Mouse (Mus musculus): Measurements from ENCODE around the gene Stpg1. TPM values are rescaled to one million over a fixed set of nuclear protein-coding genes. Genes with fewer than 3 reads are reported as not detected.
A peak's percentile ranks its signal among the peaks of the same experiment; 100 is the strongest.

The Stpg1 gene
- total RNA-seq (2021) = 1 to 10 TPM; 1.1 to 2.3 TPM
- long read RNA-seq, partial matches to known transcripts = 2 of 2 reads
- long read RNA-seq, other reads (novel, unspliced or antisense) = 0 of 2 reads

GRCm38 (mm10) chr4:135494521-135495396, at the start of gene Stpg1, which contains the start of gene Nipal3:
Gene Stpg1 (plus strand): TSS chr4:135494790.
Gene Nipal3 (minus strand): TSS chr4:135495038.
- DNase-seq (ENCODE audit: low spot score in 2 of 2) = peak; percentile 82 to 86

DNA sequence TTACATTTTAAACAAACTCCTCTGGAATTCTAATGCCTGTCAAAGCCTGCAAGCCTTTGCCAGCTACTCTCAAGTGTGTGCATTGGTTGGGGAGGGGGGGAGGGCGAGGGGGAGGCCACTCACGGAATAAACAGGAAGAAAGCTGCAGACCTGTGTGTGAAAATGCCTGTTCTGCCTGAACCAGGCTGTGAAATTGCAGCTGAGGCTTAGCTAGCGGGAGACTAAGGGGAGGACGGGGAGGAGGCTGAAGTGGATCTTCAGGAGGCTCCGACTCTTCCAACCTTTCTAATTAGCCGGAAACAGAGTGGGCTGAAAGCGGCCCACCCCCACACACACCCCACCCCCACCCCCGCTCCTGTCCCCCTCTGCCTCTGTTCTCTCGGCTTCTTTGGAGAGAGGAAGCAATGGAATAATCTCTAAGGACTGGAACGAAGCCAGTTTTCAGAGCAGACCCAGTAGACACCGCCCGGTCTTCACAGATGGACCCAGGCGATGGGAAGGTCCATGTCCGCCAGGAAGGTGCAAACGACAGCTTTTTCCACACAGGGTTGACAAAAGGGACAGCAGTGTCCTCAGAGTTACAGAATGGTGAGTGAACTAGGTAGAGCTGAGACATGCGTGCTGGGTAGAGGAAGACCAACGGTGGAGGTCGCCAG, 43.1 kb upstream of the Stpg1 start:
- no peak for DNase-seq (ENCODE audit: low spot score in 2 of 2)

- DNase-seq (ENCODE audit: low spot score in 2 of 2) = no peak
Measured at GRCm38 (mm10) chr4:135453164-135453563, 41.4 kb upstream of the Stpg1 start.

DNA sequence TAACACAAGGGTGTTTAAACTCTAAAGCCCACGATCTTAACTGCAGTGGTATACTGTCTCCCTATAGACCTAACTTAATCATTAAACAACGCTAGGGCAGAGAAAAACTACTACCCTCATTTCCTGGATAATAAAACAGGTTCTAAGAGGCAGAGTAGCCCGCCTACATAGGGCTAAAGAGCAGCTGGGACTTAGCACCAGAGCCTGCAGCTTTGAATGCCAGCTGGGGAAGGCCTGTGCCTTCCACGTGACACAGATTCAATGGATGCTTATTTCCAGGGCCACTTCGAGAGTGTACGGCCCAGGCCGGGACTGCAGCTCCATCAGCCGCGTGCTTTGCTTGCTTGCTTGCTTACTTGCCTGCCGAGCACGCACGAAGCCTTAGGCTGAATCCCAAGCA, 41.0 kb upstream of the Stpg1 start:
- no peak for DNase-seq (ENCODE audit: low spot score in 2 of 2)

DNA sequence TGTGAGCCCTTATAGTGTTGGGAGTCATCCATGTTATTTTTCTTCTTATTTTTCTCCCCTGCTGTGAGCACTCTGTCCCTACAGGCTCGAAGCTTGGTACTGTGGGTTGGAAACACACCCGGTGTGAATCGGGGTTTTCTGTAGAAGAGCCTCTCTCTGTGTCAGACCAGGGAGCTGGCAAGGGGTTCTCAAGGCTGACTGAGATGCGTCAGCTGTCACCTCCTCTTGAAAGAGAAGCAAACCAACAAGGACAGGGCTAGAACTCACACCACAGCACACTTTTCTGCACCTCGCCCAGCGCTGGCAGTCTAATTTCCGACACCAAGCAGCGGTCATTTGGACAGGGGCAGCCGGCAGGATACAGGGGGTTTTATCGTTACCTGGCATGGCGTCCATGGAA, 31.2 kb upstream of the Stpg1 start:
- DNase-seq (ENCODE audit: low spot score in 2 of 2) = no peak

- DNase-seq (ENCODE audit: low spot score in 2 of 2) = no peak
Measured at GRCm38 (mm10) chr4:135477851-135478250, 16.7 kb upstream of the Stpg1 start.

DNA sequence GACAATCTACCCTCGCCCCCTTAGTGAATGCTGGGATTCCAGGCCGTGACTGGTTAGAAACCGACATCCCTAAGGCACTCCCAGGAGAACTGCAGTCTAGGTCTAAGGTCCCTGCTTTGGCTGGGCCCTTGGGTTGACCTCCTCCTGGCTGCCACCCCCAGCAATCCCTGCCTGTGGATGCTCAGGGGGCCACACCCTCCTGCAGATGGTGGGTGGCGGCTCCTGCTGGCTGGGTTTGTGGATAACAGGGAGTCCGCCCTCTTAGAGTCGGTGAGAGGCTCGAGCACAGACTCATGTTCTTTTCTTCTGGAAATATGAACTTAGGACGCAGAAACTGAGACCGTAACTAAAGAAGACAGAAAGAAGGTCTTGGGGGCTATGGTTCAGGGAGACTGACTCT, 14.2 kb upstream of the Stpg1 start:
- DNase-seq (ENCODE audit: low spot score in 2 of 2) = no peak

- DNase-seq (ENCODE audit: low spot score in 2 of 2) = no peak
Measured at GRCm38 (mm10) chr4:135485086-135485485, 9.5 kb upstream of the Stpg1 start.

DNA sequence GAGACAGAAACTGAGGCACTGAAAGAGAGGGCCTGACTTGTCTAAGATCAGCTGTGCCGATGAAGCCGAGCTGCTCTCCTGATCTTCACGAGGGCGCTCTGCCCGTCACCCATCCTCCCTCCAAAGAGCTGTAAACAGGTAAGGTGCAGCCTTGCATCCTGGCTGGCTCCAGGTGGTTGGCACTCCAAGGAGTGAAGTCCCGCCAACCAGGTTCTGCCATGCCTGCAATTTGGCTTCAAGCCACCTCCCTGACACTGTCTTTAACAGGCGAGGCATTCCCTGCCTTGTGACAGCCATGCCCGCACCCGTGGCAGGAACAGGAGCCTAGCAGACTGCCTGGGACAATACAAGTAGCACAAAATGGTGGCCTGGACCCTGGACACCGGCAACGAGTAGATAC, 8.2 kb upstream of the Stpg1 start:
- no peak for DNase-seq (ENCODE audit: low spot score in 2 of 2)

GRCm38 (mm10) chr4:135489256-135489655, 5.3 kb upstream of the Stpg1 start:
- no peak for DNase-seq (ENCODE audit: low spot score in 2 of 2)

GRCm38 (mm10) chr4:135493271-135493670, 1.3 kb upstream of the Stpg1 start:
- DNase-seq (ENCODE audit: low spot score in 2 of 2) = no peak

- peak; percentile 31 to 47 for DNase-seq (ENCODE audit: low spot score in 2 of 2)
Measured at GRCm38 (mm10) chr4:135493691-135494520, 684 bp upstream of the Stpg1 start.

GRCm38 (mm10) chr4:135495397-135495791, 804 bp downstream of the Stpg1 start:
- DNase-seq (ENCODE audit: low spot score in 2 of 2) = no peak

GRCm38 (mm10) chr4:135495810-135496209, 1.2 kb downstream of the Stpg1 start:
- DNase-seq (ENCODE audit: low spot score in 2 of 2) = peak; percentile 38 to 52

DNA sequence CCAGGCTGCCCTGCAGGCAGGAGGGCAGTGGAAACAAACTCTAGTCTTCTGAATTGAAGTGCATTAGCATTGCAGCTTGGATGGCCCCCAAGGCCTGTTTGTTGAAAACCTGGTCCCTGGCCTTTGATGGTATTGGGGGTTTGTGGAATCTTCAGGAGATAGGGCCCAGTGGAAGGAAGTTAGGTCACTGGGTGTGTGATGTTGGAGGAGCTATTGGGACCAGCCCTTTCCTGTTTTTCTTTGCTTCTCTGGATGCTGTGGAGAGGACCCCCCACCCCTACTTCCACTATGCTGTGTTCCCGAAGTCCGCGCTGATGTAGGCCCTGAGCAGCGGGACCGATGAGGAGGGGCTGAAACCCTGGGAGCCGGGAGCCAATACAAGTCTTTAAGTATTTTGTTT, 3.5 kb downstream of the Stpg1 start:
- no peak for DNase-seq (ENCODE audit: low spot score in 2 of 2)

DNA sequence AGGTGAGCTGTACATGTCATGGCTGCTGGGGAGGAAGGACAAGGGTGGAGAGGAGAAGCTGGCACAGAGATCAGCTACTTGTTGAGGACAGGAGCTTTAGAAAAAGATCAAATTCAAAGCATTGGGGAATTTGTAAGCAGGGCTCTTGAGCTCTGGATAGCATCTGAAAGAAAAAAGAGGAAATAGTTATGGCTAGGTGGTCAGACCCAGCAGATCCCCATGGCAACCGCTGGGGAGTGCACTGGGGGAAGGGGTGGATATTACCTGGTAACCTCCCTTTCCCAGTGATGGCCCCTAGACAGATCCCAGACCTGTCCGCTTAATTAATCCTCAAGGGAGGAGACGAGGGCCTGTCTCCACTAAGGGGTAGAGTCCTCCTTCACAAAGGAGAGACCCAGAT, 5.2 kb downstream of the Stpg1 start:
- DNase-seq (ENCODE audit: low spot score in 2 of 2) = no peak

- no peak for DNase-seq (ENCODE audit: low spot score in 2 of 2)
Measured at GRCm38 (mm10) chr4:135501587-135501986, 7.0 kb downstream of the Stpg1 start.

- no peak for DNase-seq (ENCODE audit: low spot score in 2 of 2)
Measured at GRCm38 (mm10) chr4:135505794-135506193, 11.2 kb downstream of the Stpg1 start.

DNA sequence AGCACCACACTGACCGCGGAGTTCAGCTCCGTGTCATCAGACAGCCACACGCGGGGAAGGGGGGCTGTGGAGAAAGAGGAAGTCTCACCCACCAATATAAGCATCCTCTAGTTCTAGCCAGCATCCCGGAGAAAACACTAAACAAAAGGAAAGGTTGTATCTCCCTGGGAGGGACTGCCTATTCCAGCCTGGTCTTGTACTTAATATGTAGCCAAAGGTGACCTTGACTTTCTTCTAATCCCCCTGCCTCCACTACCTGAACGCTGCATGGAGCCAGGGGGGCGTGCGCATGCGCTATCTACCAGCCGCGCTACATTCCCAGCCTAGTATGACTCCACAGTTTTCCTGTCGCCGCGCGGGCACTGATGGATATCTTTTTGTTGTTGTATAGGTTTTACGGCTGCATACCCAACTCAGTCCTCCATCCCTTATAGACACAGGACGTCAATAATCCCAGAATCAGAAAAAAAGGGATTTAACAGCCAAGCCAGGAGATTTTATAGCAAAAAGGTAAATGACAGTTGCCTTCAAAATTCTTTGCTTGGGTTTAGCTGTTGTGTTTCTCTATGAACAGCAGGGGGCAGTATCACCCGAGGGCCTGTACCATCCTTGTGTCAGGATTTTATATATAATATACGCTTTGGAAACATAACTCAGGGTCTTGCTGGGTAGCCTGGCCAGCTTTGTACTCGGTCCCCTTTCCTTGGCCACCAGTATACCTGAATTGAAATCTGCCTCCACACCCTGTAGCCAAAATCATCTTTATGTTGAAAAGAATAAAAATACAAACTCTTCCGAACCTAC, 13.2 kb downstream of the Stpg1 start:
- DNase-seq (ENCODE audit: low spot score in 2 of 2) = peak; percentile 58 to 74

- peak; percentile 80 to 84 for DNase-seq (ENCODE audit: low spot score in 2 of 2)
Measured at GRCm38 (mm10) chr4:135508419-135509039, 13.9 kb downstream of the Stpg1 start.

Measured in layer of hippocampus, postnatal 10 days (tissue).